Mouse (Mus musculus) right cerebral cortex, postnatal 14 days (tissue): Measurements from ENCODE around the gene Gm16181.
A peak's percentile ranks its signal among the peaks of the same experiment; 100 is the strongest.

ENCODE experiments used
- DNase-seq: peaks from one replicate; pipeline ENCODE4 v3.0.0; 2022

Gm16181 gene

GRCm38 (mm10) chr17:35220156-35220952 is at the start of gene Gm16181:
Gene Gm16181, plus strand, starts transcription at chr17:35220834.
- DNase-seq: no peak

- peak; percentile 53 for DNase-seq
Measured at GRCm38 (mm10) chr17:35172445-35173234, 48.0 kb upstream of the Gm16181 start.

GRCm38 (mm10) chr17:35173329-35173728 is 47.3 kb upstream of the Gm16181 start:
- DNase-seq: no peak

- DNase-seq: no peak
Measured at GRCm38 (mm10) chr17:35174201-35174977, 46.2 kb upstream of the Gm16181 start.

GRCm38 (mm10) chr17:35175382-35175781 is 45.3 kb upstream of the Gm16181 start:
- no peak for DNase-seq

GRCm38 (mm10) chr17:35175968-35176367 is 44.7 kb upstream of the Gm16181 start, which contains the start of gene Aif1:
Gene Aif1, minus strand, starts transcription at chr17:35176068.
- no peak for DNase-seq

- peak; percentile 57 for DNase-seq
Measured at GRCm38 (mm10) chr17:35178528-35178927, 42.1 kb upstream of the Gm16181 start.

GRCm38 (mm10) chr17:35180093-35180492 is 40.5 kb upstream of the Gm16181 start:
- no peak for DNase-seq

- no peak for DNase-seq
Measured at GRCm38 (mm10) chr17:35185639-35186611, 34.7 kb upstream of the Gm16181 start.

- no peak for DNase-seq
Measured at GRCm38 (mm10) chr17:35186681-35187080, 34.0 kb upstream of the Gm16181 start.

- no peak for DNase-seq
Measured at GRCm38 (mm10) chr17:35187345-35187744, 33.3 kb upstream of the Gm16181 start.

- no peak for DNase-seq
Measured at GRCm38 (mm10) chr17:35187959-35188610, 32.5 kb upstream of the Gm16181 start, which contains the start of gene Lst1. Gene Lst1, minus strand, starts transcription at chr17:35188439.

GRCm38 (mm10) chr17:35189186-35189585 is 31.4 kb upstream of the Gm16181 start:
- no peak for DNase-seq

- no peak for DNase-seq
Measured at GRCm38 (mm10) chr17:35190096-35190495, 30.5 kb upstream of the Gm16181 start.

GRCm38 (mm10) chr17:35191723-35192122 is 28.9 kb upstream of the Gm16181 start:
- no peak for DNase-seq

GRCm38 (mm10) chr17:35192924-35193323 is 27.7 kb upstream of the Gm16181 start:
- DNase-seq: no peak

GRCm38 (mm10) chr17:35193881-35194843 is 26.5 kb upstream of the Gm16181 start, which contains the start of gene Ltb:
Gene Ltb, plus strand, starts transcription at chr17:35194439.
- DNase-seq: no peak

- no peak for DNase-seq
Measured at GRCm38 (mm10) chr17:35194844-35195630, 25.6 kb upstream of the Gm16181 start.
